Mouse (Mus musculus): ENCODE data around the gene Scoc.

Gene Scoc

GRCm38 (mm10) chr8:83405548-83405947 lies 52.6 kb downstream of the Scoc start:
- DNase-seq (ENCODE audit: low read depth, low spot score), result no peak

DNA sequence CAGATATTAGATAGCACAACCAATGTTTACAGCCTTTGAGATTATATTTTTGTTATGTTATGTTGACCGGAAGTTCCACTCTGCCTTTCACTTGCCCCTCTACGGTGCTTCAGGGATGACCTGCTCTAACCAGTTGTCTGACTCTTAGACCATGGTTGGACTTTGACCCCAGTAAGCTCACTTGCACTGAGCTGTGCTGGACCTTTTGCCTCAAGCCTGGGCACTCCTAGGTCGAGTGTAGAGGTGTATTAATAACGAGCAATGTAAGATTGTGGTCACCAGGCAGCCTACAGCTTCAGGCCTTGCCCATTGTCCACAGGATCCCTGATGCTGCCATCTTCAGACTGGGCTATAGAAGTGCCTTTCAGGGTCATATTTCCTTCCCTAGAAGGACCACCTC lies 60.5 kb downstream of the Scoc start:
- no peak for DNase-seq (ENCODE audit: low read depth, low spot score)

DNA sequence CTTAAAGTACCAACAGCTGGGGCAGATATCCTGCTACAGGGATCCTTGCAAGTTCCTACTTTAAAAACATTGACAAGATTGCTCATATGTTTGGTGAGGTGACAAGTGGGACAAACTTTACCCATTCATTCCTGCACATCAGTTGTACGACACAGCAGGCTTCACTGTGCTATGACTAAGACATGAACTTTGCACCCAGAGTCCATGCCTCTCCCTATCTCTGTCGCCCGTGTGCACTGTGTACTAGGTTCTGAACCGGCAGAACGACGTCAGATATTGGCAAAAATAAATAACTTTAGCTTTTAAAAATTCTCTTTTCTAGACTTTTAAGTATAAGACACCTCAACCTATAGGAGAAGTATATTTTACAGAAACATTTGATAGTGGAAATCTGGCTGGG lies 61.5 kb downstream of the Scoc start:
- DNase-seq (ENCODE audit: low read depth, low spot score), result no peak

- no peak for DNase-seq (ENCODE audit: low read depth, low spot score)
Measured at GRCm38 (mm10) chr8:83394325-83394724, 63.9 kb downstream of the Scoc start.

DNA sequence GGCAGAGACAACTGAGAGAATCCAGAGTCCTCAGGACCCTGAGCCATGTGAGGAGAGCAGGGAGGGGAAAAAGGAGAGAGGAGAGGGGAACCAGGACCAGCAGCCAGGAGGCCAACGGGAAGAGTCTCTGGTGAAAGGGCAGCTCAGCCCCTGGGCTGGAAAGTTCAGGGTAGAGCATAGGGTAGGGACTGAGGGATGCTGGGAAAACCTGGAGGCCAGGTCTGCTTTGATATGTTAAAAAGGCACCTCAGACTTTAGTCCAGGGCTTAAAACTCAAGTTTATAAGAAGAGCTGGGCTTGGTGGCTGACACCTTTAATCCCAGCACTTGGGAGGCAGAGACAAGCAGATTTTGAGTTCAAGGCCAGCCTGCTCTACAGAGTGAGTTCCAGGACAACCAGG lies 65.7 kb downstream of the Scoc start:
- DNase-seq (ENCODE audit: low read depth, low spot score), result no peak

DNA sequence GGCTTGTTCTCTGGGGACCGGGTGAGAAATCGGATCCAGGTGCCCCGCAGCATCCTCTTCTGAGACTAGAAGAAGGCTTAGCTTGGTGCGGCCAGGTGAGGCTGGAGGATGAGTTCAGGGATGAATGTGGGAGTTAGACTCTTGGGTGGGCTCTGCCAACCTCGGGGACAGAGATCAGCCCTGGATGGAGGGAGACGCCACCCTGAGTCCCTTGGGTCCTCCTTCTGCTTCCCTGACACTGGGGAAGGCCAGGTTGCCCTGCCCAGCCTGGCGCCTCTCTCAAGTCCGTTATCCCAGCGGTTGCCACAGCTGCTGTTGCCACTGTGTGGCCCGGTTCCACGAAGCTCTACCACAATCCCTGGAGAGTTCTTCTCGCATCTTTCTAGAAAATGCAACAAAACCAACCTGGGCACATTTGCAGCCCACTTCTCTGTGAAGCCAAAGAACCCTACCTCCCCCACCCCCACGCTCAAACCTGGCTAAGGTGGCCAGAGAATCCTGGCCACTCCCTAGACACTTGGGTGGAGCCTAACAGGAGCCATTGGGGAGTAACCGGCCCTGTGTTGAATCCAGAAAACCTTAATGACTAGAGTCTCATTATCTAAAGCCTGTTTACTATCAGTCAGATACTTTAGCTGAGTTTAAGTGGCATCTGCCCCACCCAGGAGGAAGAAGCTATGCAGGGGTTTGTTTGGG lies 68.0 kb downstream of the Scoc start:
- no peak for DNase-seq (ENCODE audit: low read depth, low spot score)

GRCm38 (mm10) chr8:83389316-83390005 lies 68.7 kb downstream of the Scoc start, which contains the start of gene Clgn:
Gene Clgn, plus strand, starts transcription at chr8:83389867.
- no peak for DNase-seq (ENCODE audit: low read depth, low spot score)

DNA sequence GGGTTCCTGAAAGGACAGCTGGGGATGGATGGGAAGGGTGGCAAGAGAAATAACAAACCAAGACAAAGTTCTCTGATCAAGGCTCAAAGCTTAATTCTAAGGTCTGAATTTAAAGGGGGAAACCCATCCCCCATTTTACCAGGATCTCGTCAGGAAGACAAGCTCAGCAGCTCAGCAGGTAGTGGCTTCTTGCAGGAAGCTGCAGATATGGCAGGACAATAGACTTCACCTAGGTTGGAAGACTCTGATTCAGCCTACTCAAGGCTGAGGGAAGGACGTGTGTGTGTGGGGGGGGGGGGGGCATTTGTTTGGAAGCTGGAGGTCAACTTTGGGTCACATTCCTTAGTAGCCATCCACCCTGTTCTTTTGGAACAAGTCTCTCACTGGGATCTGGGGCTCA lies 75.3 kb downstream of the Scoc start:
- DNase-seq (ENCODE audit: low read depth, low spot score), result no peak

DNA sequence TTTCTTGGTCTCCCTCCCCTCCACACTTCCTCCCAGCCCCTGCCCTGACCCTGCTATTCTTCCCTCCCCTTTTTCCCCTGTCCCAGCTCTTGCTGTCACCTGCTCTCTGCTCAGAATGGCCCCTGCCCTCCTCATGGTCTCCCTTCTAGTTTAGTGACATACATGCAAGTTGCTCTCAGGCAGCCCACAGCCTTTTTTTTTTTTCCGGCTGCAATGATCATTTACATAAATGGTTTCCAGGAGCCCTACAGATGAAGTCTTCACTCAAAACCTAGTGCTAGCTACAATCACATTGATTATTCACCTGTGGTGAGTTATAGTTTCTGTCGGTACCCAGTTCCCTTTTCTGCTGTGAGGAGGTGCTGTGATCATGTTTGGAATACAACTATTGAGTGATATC lies 77.2 kb downstream of the Scoc start:
- no peak for DNase-seq (ENCODE audit: low read depth, low spot score)

DNA sequence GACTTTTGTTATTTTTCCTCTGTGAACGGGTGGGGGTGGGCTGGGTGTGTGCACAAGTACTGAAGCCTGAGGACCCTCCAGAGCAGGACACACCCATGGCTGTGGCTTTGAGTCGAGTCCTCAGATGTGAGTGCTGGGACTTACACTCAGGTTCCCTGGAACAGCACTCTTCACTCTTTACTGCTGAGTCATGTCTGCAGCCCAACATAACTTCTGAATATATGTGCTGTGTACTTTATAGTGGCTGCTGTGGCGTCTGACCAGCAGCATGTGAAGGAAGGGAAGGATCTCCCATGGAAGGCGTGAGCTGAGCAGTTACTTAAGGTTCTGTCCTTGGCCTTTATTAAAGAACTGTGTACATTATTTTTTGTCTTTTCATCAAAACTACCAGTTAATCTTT lies 78.0 kb downstream of the Scoc start:
- DNase-seq (ENCODE audit: low read depth, low spot score), result no peak

All from skeletal muscle tissue, adult 2 months (tissue).